Mouse (Mus musculus) G1E (cell line): Measurements from ENCODE around the gene 6030458C11Rik.

Experiments used
- CTCF ChIP-seq: IDR thresholded peaks from 2 replicates; pipeline ENCODE4 v1.5.1; 2012; ENCODE audit warnings: low read depth, low read length, inconsistent platforms, mixed read lengths
- GATA1 ChIP-seq: IDR thresholded peaks from 2 replicates; pipeline ENCODE4 v1.6.1; 2012; ENCODE audit warnings: borderline replicate concordance, low read length, inconsistent platforms, mixed read lengths
- GATA2 ChIP-seq: IDR thresholded peaks from 2 replicates; pipeline ENCODE4 v1.6.1; 2012; ENCODE audit warnings: low read depth, low read length, inconsistent platforms, borderline replicate concordance
- POLR2AphosphoS5 ChIP-seq: IDR thresholded peaks from 2 replicates; pipeline ENCODE4 v1.6.1; 2012; ENCODE audit warnings: low read depth, low read length, inconsistent platforms; ENCODE audit not compliant: insufficient replicate concordance
- TAL1 ChIP-seq: conservative IDR thresholded peaks from 2 replicates; pipeline ENCODE4 v1.6.1; 2012; ENCODE audit warnings: low read depth, low read length, inconsistent platforms, mixed read lengths

DNA sequence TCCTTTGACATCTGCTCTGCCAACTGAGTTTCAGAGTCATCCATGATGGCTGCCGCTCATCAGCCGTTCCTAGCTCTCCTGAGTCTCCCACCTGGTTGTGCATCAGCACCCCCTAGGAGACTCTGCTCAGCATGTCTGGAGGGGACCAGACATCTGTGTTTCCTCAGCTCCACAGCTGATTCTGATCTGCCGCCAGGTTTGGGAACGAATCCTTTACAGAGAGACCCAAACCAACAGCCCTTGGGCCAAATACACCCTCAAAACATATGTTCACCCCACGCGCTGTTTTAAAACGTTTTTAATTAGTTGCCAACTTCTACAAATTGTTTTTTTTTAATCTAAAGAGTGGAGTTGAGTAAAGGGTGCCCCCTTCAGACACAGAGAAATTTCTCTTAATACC lies 53.5 kb downstream of the 6030458C11Rik start:
- TF ChIP-seq CTCF (no peak), POLR2AphosphoS5 (no peak), GATA1 (no peak), TAL1 (no peak), GATA2 (no peak)
